Mouse (Mus musculus): ENCODE measurements at regions not wholly inside any gene's neighbourhood (a gene's known extent, or its start where the extent isn't known, plus 50 kb on each side); places are given as distances from the start of the nearest gene placed in this dataset.

DNA sequence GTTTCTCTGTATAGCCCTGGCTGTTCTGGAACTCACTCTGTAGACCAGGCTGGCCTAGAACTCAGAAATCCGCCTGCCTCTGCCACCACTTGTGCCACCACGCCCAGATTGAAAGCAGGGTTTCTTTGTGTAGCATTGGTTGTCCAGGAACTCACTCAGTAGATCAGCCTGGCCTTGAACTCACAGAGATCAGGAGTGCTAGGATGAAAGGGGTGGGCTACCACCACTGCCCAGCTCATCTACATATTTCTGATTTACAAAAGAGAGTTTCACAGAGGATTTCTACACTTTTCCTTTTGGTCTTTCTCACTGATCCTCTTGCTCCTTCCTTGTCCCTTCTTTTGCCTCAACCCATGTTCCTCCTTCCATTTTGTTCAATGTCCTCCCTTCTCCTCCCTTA is 53.1 kb upstream of the Lbx1 start:
- Histone ChIP-seq H3K27ac (ENCODE audit: low read depth, low read length) (no peak overlapping the region), H3K9ac (ENCODE audit: low read depth, low read length) (no peak overlapping the region), H3K4me2 (replicated peaks; ENCODE audit: low read depth, low read length) (no peak overlapping the region), H3K4me3 (ENCODE audit: low read length) (no peak overlapping the region), H3K4me1 (ENCODE audit: control insufficient read depth, insufficient read depth, low read length) (no peaks in the 10 kb centered on the region; the same call in 1 of the 2 replicates), H3K27me3 (ENCODE audit: control insufficient read depth, insufficient read depth, low read length) (peaks cover 12% of the 10 kb centered on the region), H3K36me3 (ENCODE audit: control insufficient read depth, insufficient read depth, low read length) (no peaks in the 10 kb centered on the region), H3K9me3 (ENCODE audit: control insufficient read depth, low read length) (no peaks in the 10 kb centered on the region)
- 73% methylated on average over 2 of the region's 2 CpGs for WGBS
- no peak for ATAC-seq (ENCODE audit: low FRiP score, low TSS enrichment)

GRCm38 (mm10) chr19:45297812-45298211 is 62.2 kb upstream of the Lbx1 start:
- no peaks in the 10 kb centered on the region for H3K9me3 ChIP-seq (ENCODE audit: control insufficient read depth, low read length)
- H3K4me3 ChIP-seq (ENCODE audit: low read length) = no peak overlapping the region
- H3K4me1 ChIP-seq (ENCODE audit: control insufficient read depth, insufficient read depth, low read length) = peaks cover 21% of the 10 kb centered on the region
- no peak for ATAC-seq (ENCODE audit: low FRiP score, low TSS enrichment)
- no peaks in the 10 kb centered on the region for H3K36me3 ChIP-seq (ENCODE audit: control insufficient read depth, insufficient read depth, low read length)
- peaks cover 40% of the 10 kb centered on the region for H3K27me3 ChIP-seq (ENCODE audit: control insufficient read depth, insufficient read depth, low read length)
- H3K9ac ChIP-seq (ENCODE audit: low read depth, low read length) = no peak overlapping the region
- H3K27ac ChIP-seq (ENCODE audit: low read depth, low read length) = no peak overlapping the region
- H3K4me2 ChIP-seq (replicated peaks; ENCODE audit: low read depth, low read length) = no peak overlapping the region
- 35% methylated on average over 3 of the region's 3 CpGs for WGBS

DNA sequence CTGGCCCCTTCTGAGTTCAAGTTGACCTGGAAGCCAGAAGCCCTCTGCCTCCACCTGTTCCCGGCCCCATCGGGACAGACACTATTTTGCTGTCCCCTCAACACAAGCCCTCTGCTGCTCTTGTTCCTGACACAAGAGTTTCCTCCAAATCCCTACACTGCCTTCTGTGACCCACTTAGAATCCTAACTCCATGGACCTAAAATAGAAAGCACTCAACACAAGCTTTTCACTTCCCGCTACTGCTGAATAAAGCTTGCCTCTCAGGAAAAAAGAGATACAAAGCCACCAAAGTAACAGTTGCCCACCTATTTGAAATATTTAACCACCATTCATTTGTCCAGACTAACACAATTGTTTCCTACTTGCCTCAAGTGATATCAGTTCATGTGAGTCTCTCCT is 63.7 kb upstream of the Lbx1 start:
- H3K9me3 ChIP-seq (ENCODE audit: control insufficient read depth, low read length) = no peaks in the 10 kb centered on the region
- ATAC-seq (ENCODE audit: low FRiP score, low TSS enrichment) = no peak
- H3K27ac ChIP-seq (ENCODE audit: low read depth, low read length) = no peak overlapping the region
- no peak overlapping the region for H3K4me3 ChIP-seq (ENCODE audit: low read length)
- no peak overlapping the region for H3K9ac ChIP-seq (ENCODE audit: low read depth, low read length)
- H3K4me2 ChIP-seq (replicated peaks; ENCODE audit: low read depth, low read length) = no peak overlapping the region
- peaks cover 38% of the 10 kb centered on the region for H3K27me3 ChIP-seq (ENCODE audit: control insufficient read depth, insufficient read depth, low read length)
- H3K36me3 ChIP-seq (ENCODE audit: control insufficient read depth, insufficient read depth, low read length) = no peaks in the 10 kb centered on the region
- 82% methylated on average over 3 of the region's 3 CpGs for WGBS
- H3K4me1 ChIP-seq (ENCODE audit: control insufficient read depth, insufficient read depth, low read length) = peaks cover 24% of the 10 kb centered on the region

DNA sequence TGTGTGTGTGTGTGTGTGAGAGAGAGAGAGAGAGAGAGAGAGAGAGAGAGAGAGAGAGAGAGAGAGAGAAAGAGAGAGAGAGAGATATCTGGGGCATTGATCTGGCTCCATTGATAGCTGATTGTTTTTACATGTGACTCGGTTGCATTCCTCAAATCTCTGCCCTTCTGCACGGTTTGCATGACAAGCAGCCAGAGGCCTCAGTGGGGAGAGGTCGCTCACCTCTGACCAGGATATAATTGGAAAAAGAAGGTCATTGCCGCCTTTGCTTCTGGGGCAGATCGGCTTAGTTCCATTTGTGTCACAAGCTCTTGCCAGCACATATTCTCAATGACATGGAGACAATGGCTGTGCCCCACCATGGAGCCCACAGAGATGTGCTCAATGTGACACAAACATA is 63.8 kb upstream of the Btrc start:
- ATAC-seq (ENCODE audit: low FRiP score, low TSS enrichment) = no peak
- H3K9me3 ChIP-seq (ENCODE audit: control insufficient read depth, low read length) = no peaks in the 10 kb centered on the region
- H3K4me1 ChIP-seq (ENCODE audit: control insufficient read depth, insufficient read depth, low read length) = peaks cover 20% of the 10 kb centered on the region
- 49% methylated on average over 5 of the region's 5 CpGs for WGBS
- peaks cover 41% of the 10 kb centered on the region for H3K27me3 ChIP-seq (ENCODE audit: control insufficient read depth, insufficient read depth, low read length)
- H3K4me3 ChIP-seq (ENCODE audit: low read length) = no peak overlapping the region
- no peak overlapping the region for H3K27ac ChIP-seq (ENCODE audit: low read depth, low read length)
- no peak overlapping the region for H3K9ac ChIP-seq (ENCODE audit: low read depth, low read length)
- H3K4me2 ChIP-seq (replicated peaks; ENCODE audit: low read depth, low read length) = no peak overlapping the region
- no peaks in the 10 kb centered on the region for H3K36me3 ChIP-seq (ENCODE audit: control insufficient read depth, insufficient read depth, low read length)

DNA sequence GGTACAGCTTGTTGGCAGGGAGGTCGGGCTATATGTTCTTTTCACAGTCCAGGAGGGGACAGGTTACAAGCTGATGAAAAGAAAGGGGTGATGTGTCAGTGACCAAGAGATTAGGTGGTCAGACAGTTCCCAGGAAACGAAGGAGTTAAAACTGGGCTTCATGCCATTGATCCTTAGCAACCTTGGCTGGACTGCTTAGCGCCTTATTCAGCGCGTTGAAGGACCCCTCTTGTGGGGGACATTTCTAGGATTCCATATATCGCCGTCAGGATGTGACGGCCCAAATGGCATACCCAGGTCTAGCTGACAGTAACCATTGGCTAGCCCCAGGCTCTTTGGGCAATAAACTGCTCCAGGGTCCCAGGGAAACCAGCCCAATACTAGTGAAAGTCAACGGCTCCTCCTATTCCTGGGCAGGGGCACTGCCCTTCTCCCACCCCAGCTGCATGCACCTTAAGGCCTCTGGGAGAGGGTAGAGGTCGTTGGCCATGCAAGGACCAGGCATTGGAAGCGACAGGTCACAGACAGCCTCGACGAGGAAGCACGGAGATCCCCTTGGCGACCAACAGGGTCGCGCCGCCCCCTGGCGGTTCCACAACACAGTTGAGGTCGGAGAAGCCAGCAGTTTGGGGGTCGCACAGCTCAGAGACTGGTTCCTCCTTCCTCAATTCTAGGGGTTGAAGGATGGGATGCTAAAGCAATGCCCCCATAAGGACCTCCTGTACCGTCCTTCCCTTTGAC is 62.7 kb upstream of the Btrc start:
- Histone ChIP-seq H3K4me1 (ENCODE audit: control insufficient read depth, insufficient read depth, low read length) (peaks cover 10% of the 10 kb centered on the region; the same call in 1 of the 2 replicates), H3K4me2 (replicated peaks; ENCODE audit: low read depth, low read length) (peak overlapping the region; percentile 94), H3K27me3 (ENCODE audit: control insufficient read depth, insufficient read depth, low read length) (peaks cover 43% of the 10 kb centered on the region), H3K9ac (ENCODE audit: low read depth, low read length) (peak overlapping the region; percentile 60; the same call in 1 of the 2 replicates), H3K4me3 (ENCODE audit: low read length) (peak overlapping the region; percentile 51), H3K9me3 (ENCODE audit: control insufficient read depth, low read length) (no peaks in the 10 kb centered on the region), H3K27ac (ENCODE audit: low read depth, low read length) (no peak overlapping the region), H3K36me3 (ENCODE audit: control insufficient read depth, insufficient read depth, low read length) (no peaks in the 10 kb centered on the region)
- WGBS = 6% methylated on average over 22 of the region's 22 CpGs
- ATAC-seq (ENCODE audit: low FRiP score, low TSS enrichment) = peak; percentile 34

DNA sequence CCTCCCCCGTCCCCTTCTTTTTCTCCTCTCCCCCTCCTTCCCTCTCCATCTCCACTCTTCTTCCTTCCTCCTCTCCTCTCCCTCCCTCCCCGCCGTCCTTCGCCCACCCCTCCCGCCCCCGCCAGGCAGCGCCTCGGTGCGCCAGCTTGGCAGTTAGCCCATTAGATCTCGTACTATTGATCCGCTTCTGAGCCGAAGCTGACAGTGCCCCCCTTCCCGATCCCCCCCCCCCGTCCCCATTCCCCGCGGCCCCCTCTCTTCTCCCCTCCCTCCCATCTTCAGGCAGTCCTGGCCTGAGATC is 62.2 kb upstream of the Btrc start:
- Histone ChIP-seq H3K27me3 (ENCODE audit: control insufficient read depth, insufficient read depth, low read length) (peaks cover 43% of the 10 kb centered on the region), H3K4me1 (ENCODE audit: control insufficient read depth, insufficient read depth, low read length) (peaks cover 10% of the 10 kb centered on the region; the same call in 1 of the 2 replicates), H3K4me2 (replicated peaks; ENCODE audit: low read depth, low read length) (peak overlapping the region; percentile 94), H3K27ac (ENCODE audit: low read depth, low read length) (peak overlapping the region; percentile 66; the same call in 1 of the 2 replicates), H3K9me3 (ENCODE audit: control insufficient read depth, low read length) (no peaks in the 10 kb centered on the region), H3K9ac (ENCODE audit: low read depth, low read length) (peak overlapping the region; percentile 60), H3K4me3 (ENCODE audit: low read length) (peak overlapping the region; percentile 51), H3K36me3 (ENCODE audit: control insufficient read depth, insufficient read depth, low read length) (no peaks in the 10 kb centered on the region)
- 2% methylated on average over 16 of the region's 16 CpGs for WGBS
- no peak for ATAC-seq (ENCODE audit: low FRiP score, low TSS enrichment)

DNA sequence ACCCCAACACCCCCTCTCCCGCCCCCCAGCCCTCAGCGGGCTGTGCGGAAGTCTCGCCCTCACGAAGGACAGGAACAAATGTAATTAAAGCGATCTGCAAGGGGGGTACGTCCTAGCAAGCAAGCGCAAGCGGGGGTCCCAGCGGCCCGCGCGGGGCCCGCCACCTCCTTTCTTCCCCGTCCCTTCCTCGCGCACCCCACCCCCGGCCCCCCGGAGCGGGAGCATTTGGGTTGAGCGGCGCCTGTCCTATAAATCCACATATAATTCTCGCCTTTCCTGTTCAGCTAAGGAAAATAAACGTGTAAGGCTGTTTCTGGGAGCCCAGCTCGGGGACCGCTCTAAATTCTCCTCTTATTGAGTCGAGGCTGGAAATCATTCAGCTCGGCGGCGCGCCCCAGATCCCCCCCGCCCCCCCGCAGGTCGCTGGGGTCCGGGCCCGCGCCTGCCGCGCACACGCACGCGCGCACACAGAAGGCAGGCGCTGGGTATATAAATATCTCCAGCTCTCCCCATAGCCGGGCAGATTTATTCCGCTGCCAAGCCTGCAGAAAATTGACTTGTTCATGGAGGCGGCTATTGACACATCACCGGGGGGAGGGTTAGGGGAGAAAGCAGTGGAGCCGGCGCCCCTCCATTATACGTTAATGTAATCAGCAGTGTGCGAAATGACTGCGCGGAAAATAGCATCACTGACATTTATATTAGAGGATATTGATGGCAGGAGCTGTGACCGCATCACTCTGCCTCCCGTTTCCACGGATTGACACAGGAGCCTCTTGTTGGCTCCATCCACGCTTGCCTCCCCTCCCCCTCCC is 61.6 kb upstream of the Btrc start:
- Histone ChIP-seq H3K4me2 (replicated peaks; ENCODE audit: low read depth, low read length) (peak overlapping the region; percentile 94), H3K27ac (ENCODE audit: low read depth, low read length) (peak overlapping the region; percentile 66; the same call in 1 of the 2 replicates), H3K9me3 (ENCODE audit: control insufficient read depth, low read length) (no peaks in the 10 kb centered on the region), H3K36me3 (ENCODE audit: control insufficient read depth, insufficient read depth, low read length) (no peaks in the 10 kb centered on the region), H3K27me3 (ENCODE audit: control insufficient read depth, insufficient read depth, low read length) (peaks cover 43% of the 10 kb centered on the region), H3K4me1 (ENCODE audit: control insufficient read depth, insufficient read depth, low read length) (peaks cover 10% of the 10 kb centered on the region; the same call in 1 of the 2 replicates), H3K4me3 (ENCODE audit: low read length) (peak overlapping the region; percentile 51), H3K9ac (ENCODE audit: low read depth, low read length) (peak overlapping the region; percentile 60)
- peak; percentile 43; the same call in 1 of the 2 replicates for ATAC-seq (ENCODE audit: low FRiP score, low TSS enrichment)
- under 1% methylated on average over 58 of the region's 58 CpGs for WGBS

DNA sequence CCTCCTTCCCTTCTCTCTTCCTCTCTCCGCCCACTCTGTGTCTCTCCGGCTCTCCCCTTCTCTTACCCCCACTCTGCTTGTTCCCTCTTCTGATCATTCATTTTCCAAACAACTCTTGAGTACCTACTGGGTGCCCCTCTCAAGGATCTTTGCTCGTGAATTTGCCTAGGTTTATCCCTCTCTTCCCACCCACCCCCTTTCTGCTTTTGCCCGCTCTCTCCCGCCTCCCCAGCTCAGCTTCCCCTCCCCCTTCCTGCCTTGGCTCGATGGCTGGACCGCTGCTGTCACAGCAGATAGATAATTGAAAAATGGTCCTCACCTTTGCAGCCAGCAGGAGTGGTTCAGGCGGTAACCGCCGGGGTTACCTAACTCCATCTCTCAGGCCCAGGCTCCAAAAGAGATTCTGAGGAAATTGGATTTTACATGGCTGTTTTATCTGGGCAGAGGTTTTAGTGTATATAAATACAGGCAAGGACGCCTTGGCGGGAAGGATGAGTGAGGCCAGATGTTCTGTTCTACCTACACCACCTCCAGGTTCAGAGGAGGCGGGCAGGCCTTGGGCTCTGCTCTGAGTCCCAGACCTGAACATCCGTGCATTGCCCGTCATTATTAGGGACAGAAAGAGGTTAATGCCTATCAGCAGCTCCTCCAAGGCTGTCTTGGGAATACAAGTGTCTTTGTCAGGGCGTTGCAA is 60.8 kb upstream of the Btrc start:
- H3K9ac ChIP-seq (ENCODE audit: low read depth, low read length) = no peak overlapping the region
- no peaks in the 10 kb centered on the region for H3K36me3 ChIP-seq (ENCODE audit: control insufficient read depth, insufficient read depth, low read length)
- H3K9me3 ChIP-seq (ENCODE audit: control insufficient read depth, low read length) = no peaks in the 10 kb centered on the region
- H3K27me3 ChIP-seq (ENCODE audit: control insufficient read depth, insufficient read depth, low read length) = peaks cover 37% of the 10 kb centered on the region
- H3K4me1 ChIP-seq (ENCODE audit: control insufficient read depth, insufficient read depth, low read length) = peaks cover 10% of the 10 kb centered on the region; the same call in 1 of the 2 replicates
- ATAC-seq (ENCODE audit: low FRiP score, low TSS enrichment) = 0 out of 2 replicates have a peak, but pooled peaks have one; percentile 32
- peak overlapping the region; percentile 51 for H3K4me3 ChIP-seq (ENCODE audit: low read length)
- WGBS = 8% methylated on average over 16 of the region's 16 CpGs
- no peak overlapping the region; the same call in 1 of the 2 replicates for H3K27ac ChIP-seq (ENCODE audit: low read depth, low read length)
- H3K4me2 ChIP-seq (replicated peaks; ENCODE audit: low read depth, low read length) = peak overlapping the region; percentile 94

Measured in kidney, embryonic 14.5 days (tissue).